Mouse (Mus musculus) brain, adult 2 months (tissue): ENCODE measurements around the gene Popdc2.
A peak's percentile ranks its signal among the peaks of the same experiment; 100 is the strongest.
"Not testable (repeated sequence)": the region's sequence is repeated elsewhere in the genome, so short reads cannot be mapped to it uniquely, and the experiment has no call there.

Experiments
- DNase-seq: peaks from one replicate; pipeline ENCODE4 v3.0.0; 2011; ENCODE audit warnings: low read depth, low spot score

The Popdc2 gene

GRCm38 (mm10) chr16:38361933-38362332 lies at the start of gene Popdc2:
Gene Popdc2 (plus strand): TSS chr16:38362209.
- DNase-seq = no peak

- peak; percentile 36 for DNase-seq
Observed at GRCm38 (mm10) chr16:38318492-38318891, 43.5 kb upstream of the Popdc2 start.

- no peak for DNase-seq
Observed at GRCm38 (mm10) chr16:38319087-38319486, 42.9 kb upstream of the Popdc2 start.

- DNase-seq = peak; percentile 86
Observed at GRCm38 (mm10) chr16:38321452-38321935, 40.5 kb upstream of the Popdc2 start.

- DNase-seq = no peak
Observed at GRCm38 (mm10) chr16:38324311-38324710, 37.7 kb upstream of the Popdc2 start.

GRCm38 (mm10) chr16:38326778-38327397 lies 35.1 kb upstream of the Popdc2 start:
- DNase-seq = no peak

GRCm38 (mm10) chr16:38329340-38329739 lies 32.7 kb upstream of the Popdc2 start:
- no peak for DNase-seq

- DNase-seq = no peak
Observed at GRCm38 (mm10) chr16:38334431-38334830, 27.6 kb upstream of the Popdc2 start.

- not testable (repeated sequence) for DNase-seq
Observed at GRCm38 (mm10) chr16:38338077-38338476, 23.9 kb upstream of the Popdc2 start.

GRCm38 (mm10) chr16:38341396-38342324 lies 20.3 kb upstream of the Popdc2 start, which contains the start of gene Maats1:
Gene Maats1 (minus strand): TSS chr16:38342143.
- peak; percentile 83 for DNase-seq

GRCm38 (mm10) chr16:38344941-38345725 lies 16.9 kb upstream of the Popdc2 start:
- peak; percentile 44 for DNase-seq

GRCm38 (mm10) chr16:38346529-38347325 lies 15.3 kb upstream of the Popdc2 start, which contains the start of the genes Cox17 and Gm21987:
Gene Cox17 (plus strand): TSS chr16:38346991.
Gene Gm21987 (plus strand): TSS chr16:38347040.
- peak; percentile 98 for DNase-seq

- no peak for DNase-seq
Observed at GRCm38 (mm10) chr16:38347588-38347987, 14.4 kb upstream of the Popdc2 start.

GRCm38 (mm10) chr16:38348217-38348761 lies 13.7 kb upstream of the Popdc2 start:
- DNase-seq = no peak

GRCm38 (mm10) chr16:38349881-38350280 lies 12.1 kb upstream of the Popdc2 start:
- no peak for DNase-seq

- DNase-seq = no peak
Observed at GRCm38 (mm10) chr16:38350361-38350855, 11.6 kb upstream of the Popdc2 start.

- DNase-seq = no peak
Observed at GRCm38 (mm10) chr16:38350939-38351338, 11.1 kb upstream of the Popdc2 start.

GRCm38 (mm10) chr16:38352031-38352430 lies 10.0 kb upstream of the Popdc2 start:
- no peak for DNase-seq

- DNase-seq = no peak
Observed at GRCm38 (mm10) chr16:38352851-38353250, 9.2 kb upstream of the Popdc2 start.

GRCm38 (mm10) chr16:38353642-38354041 lies 8.4 kb upstream of the Popdc2 start:
- no peak for DNase-seq
